22 mouse cellular contexts compared by ENCODE assay signal in the genomic region with DNA sequence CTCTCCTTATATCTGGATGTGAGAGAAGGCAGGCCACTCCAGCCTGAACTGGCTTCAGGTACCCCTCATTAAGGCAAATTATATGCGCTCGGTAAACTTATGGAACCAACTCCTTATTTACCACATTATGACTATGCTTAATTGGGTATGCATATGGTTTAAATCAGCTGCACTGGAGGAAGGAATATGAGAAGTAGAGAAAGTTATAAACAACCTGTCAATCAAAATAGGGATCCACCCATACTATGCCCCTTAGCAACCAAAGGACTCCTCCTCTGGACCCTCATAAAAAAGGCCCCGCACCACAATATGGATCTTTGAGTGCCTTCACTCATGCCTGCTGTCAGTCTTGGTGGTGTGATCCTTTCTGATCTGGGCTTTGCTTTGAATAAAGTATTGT.
DNase-seq lines count a peak whose midpoint lies in the region; ATAC-seq and TF ChIP-seq lines count a peak whose summit lies in the region.
"Had no signal": no experiment of that assay in that cellular context is flagged by ENCODE, and none has a peak within 500 bp of the region (broad histone marks: within the 10 kb centered on the region; RNA-seq: fewer than 3 reads in every experiment).

No protein-coding gene starts in this region.

- H3K27ac ChIP-seq in forebrain, embryonic 10.5 days: 0 out of 2 replicates have a peak overlapping the region, but pooled peaks have one; percentile 1
- H3K27ac ChIP-seq in forebrain, postnatal 0 days (ENCODE audit: low read depth, low read length): no peak overlapping the region
- H3K27ac ChIP-seq in midbrain, embryonic 12.5 days (replicated peaks): 0 out of 2 replicates have a peak overlapping the region, but pooled peaks have one; percentile 54
- H3K27ac ChIP-seq in midbrain, embryonic 10.5 days (replicated peaks): no peak overlapping the region
- peak overlapping the region; percentile 6; the same call in 1 of the 2 replicates for H3K27ac ChIP-seq in embryonic facial prominence, embryonic 14.5 days (replicated peaks; ENCODE audit: low read depth, low read length)
- H3K27ac ChIP-seq: gastrocnemius, adult 2 months; hindbrain, postnatal 0 days had no signal

- no peak overlapping the region for H3K4me3 ChIP-seq in forebrain, embryonic 10.5 days
- H3K4me3 ChIP-seq in forebrain, postnatal 0 days (ENCODE audit: low read depth, low read length): no peak overlapping the region
- H3K4me3 ChIP-seq in midbrain, embryonic 12.5 days: no peak overlapping the region
- H3K4me3 ChIP-seq in midbrain, embryonic 10.5 days: no peak overlapping the region
- H3K4me3 ChIP-seq in embryonic facial prominence, embryonic 14.5 days (ENCODE audit: low read depth, low read length): no peak overlapping the region
- H3K4me3 ChIP-seq: forebrain, embryonic 12.5 days; gastrocnemius, adult 2 months; hindbrain, embryonic 10.5 days; hindbrain, embryonic 13.5 days had no signal

- peaks cover 6% of the 10 kb centered on the region; the same call in 1 of the 2 replicates for H3K36me3 ChIP-seq in forebrain, embryonic 10.5 days (replicated peaks)
- H3K36me3 ChIP-seq in forebrain, postnatal 0 days (ENCODE audit: insufficient read depth): no peaks in the 10 kb centered on the region
- H3K36me3 ChIP-seq in midbrain, embryonic 12.5 days: no peaks in the 10 kb centered on the region
- H3K36me3 ChIP-seq in midbrain, embryonic 10.5 days: peaks cover 5% of the 10 kb centered on the region
- H3K36me3 ChIP-seq in embryonic facial prominence, embryonic 14.5 days (ENCODE audit: control insufficient read depth, insufficient read depth, low read length): no peaks in the 10 kb centered on the region
- H3K36me3 ChIP-seq: forebrain, embryonic 12.5 days; hindbrain, embryonic 10.5 days; hindbrain, embryonic 13.5 days had no signal

- no peaks in the 10 kb centered on the region for H3K27me3 ChIP-seq in forebrain, embryonic 10.5 days (ENCODE audit: poor library complexity, severe bottlenecking)
- no peaks in the 10 kb centered on the region for H3K27me3 ChIP-seq in forebrain, postnatal 0 days (ENCODE audit: insufficient read depth, low read length)
- no peaks in the 10 kb centered on the region for H3K27me3 ChIP-seq in midbrain, embryonic 12.5 days
- no peaks in the 10 kb centered on the region for H3K27me3 ChIP-seq in midbrain, embryonic 10.5 days (ENCODE audit: low read depth, poor library complexity, severe bottlenecking)
- H3K27me3 ChIP-seq in embryonic facial prominence, embryonic 14.5 days (replicated peaks; ENCODE audit: control insufficient read depth, insufficient read depth, low read length): no peaks in the 10 kb centered on the region
- H3K27me3 ChIP-seq: forebrain, embryonic 12.5 days; hindbrain, embryonic 13.5 days had no signal

- 94% methylated on average over 3 of the region's 3 CpGs for WGBS in forebrain, embryonic 10.5 days
- 83% methylated on average over 3 of the region's 3 CpGs for WGBS in forebrain, postnatal 0 days
- 95% methylated on average over 3 of the region's 3 CpGs for WGBS in midbrain, embryonic 12.5 days
- WGBS in midbrain, embryonic 10.5 days: 95% methylated on average over 3 of the region's 3 CpGs
- 55% methylated on average over 3 of the region's 3 CpGs for WGBS in embryonic facial prominence, embryonic 14.5 days

- ATAC-seq in forebrain, postnatal 0 days: no peak
- ATAC-seq in midbrain, embryonic 12.5 days (ENCODE audit: low FRiP score, low read depth): no peak
- no peak for ATAC-seq in embryonic facial prominence, embryonic 14.5 days (ENCODE audit: low read depth)
- ATAC-seq in activated CD4-positive, CD25-positive, alpha-beta regulatory T cell, adult 4 months: no peak
- ATAC-seq: hindbrain, postnatal 0 days; inflammation-experienced regulatory T-cells, adult 6 months had no signal

- H3K9me3 ChIP-seq in forebrain, embryonic 10.5 days: no peaks in the 10 kb centered on the region
- H3K9me3 ChIP-seq in forebrain, postnatal 0 days (ENCODE audit: low read length): no peaks in the 10 kb centered on the region
- no peaks in the 10 kb centered on the region for H3K9me3 ChIP-seq in midbrain, embryonic 12.5 days
- H3K9me3 ChIP-seq in midbrain, embryonic 10.5 days (replicated peaks): no peaks in the 10 kb centered on the region
- H3K9me3 ChIP-seq in embryonic facial prominence, embryonic 14.5 days (ENCODE audit: control insufficient read depth, low read length): no peaks in the 10 kb centered on the region
- H3K9me3 ChIP-seq: forebrain, embryonic 12.5 days; hindbrain, embryonic 10.5 days; hindbrain, embryonic 13.5 days had no signal

- DNase-seq in forebrain, embryonic 10.5 days (ENCODE audit: extremely low spot score, low spot score): no peak
- no peak for DNase-seq in forebrain, postnatal 0 days
- no peak for DNase-seq in midbrain, embryonic 10.5 days (ENCODE audit: low spot score)
- DNase-seq in embryonic facial prominence, embryonic 14.5 days (ENCODE audit: low spot score): no peak
- DNase-seq in urinary bladder, postnatal 14 days (ENCODE audit: low spot score): no peak
- no peak for DNase-seq in heart, postnatal 4 days
- DNase-seq: adrenal gland, postnatal 10 days; adrenal gland, postnatal 36 days; cerebellum, adult 2 months; cerebellum, adult 9-11 months; cerebellum, postnatal 25 days; gastrocnemius, adult 2 months; gastrocnemius, postnatal 14 days; heart, adult 11 months had no signal

- peaks cover 27% of the 10 kb centered on the region for H3K4me1 ChIP-seq in forebrain, embryonic 10.5 days
- H3K4me1 ChIP-seq in forebrain, postnatal 0 days (ENCODE audit: insufficient read depth): no peaks in the 10 kb centered on the region
- peaks cover 47% of the 10 kb centered on the region for H3K4me1 ChIP-seq in midbrain, embryonic 12.5 days
- H3K4me1 ChIP-seq in midbrain, embryonic 10.5 days: peaks cover 18% of the 10 kb centered on the region
- H3K4me1 ChIP-seq in embryonic facial prominence, embryonic 14.5 days (ENCODE audit: control insufficient read depth, insufficient read depth, low read length): peaks cover 20% of the 10 kb centered on the region

- no peak for TF ChIP-seq CTCF in forebrain, postnatal 0 days (IDR thresholded peaks at IDR 0.05; ENCODE audit: low read depth)

- H3K9ac ChIP-seq in forebrain, postnatal 0 days: no peak overlapping the region
- no peak overlapping the region for H3K9ac ChIP-seq in midbrain, embryonic 12.5 days (replicated peaks)
- no peak overlapping the region for H3K9ac ChIP-seq in embryonic facial prominence, embryonic 14.5 days (ENCODE audit: low read depth, low read length)
- H3K9ac ChIP-seq: forebrain, embryonic 12.5 days had no signal

- H3K4me2 ChIP-seq in forebrain, postnatal 0 days (ENCODE audit: low read depth): no peak overlapping the region
- no peak overlapping the region for H3K4me2 ChIP-seq in midbrain, embryonic 12.5 days (replicated peaks)
- H3K4me2 ChIP-seq in embryonic facial prominence, embryonic 14.5 days (ENCODE audit: low read depth, low read length): no peak overlapping the region
- H3K4me2 ChIP-seq: forebrain, embryonic 12.5 days; heart, embryonic 11.5 days; hindbrain, embryonic 13.5 days had no signal

Comparison
In these comparisons a context has a peak if more than half of its experiments do, and no peak if none do; other contexts are left out.
1. H3K27ac ChIP-seq: peak in forebrain, embryonic 10.5 days (single experiment), midbrain, embryonic 12.5 days (single experiment) and embryonic facial prominence, embryonic 14.5 days (single experiment); none in forebrain, postnatal 0 days (single experiment) and midbrain, embryonic 10.5 days (single experiment).